Mouse (Mus musculus) limb, embryonic 14.5 days (tissue): Measurements from ENCODE around the gene Lrba. TPM values are rescaled to one million over a fixed set of nuclear protein-coding genes. Genes with fewer than 3 reads are reported as not detected.
A peak's percentile ranks its signal among the peaks of the same experiment; 100 is the strongest.

Experiments
- ATAC-seq: fragments of 200-750 bp; cut with Nextera tagmentation; 2 replicates; pipeline ENCODE4 v1.8.0; 2017; ENCODE audit warnings: low read depth, moderate number of reproducible peaks, moderate TSS enrichment; ENCODE audit not compliant: low FRiP score
- DNase-seq: peaks from one replicate; pipeline ENCODE4 v3.0.0-alpha.2; 2015; ENCODE audit warnings: low spot score
- H3K27ac ChIP-seq: fragments of 300-500 bp; sonication (generic); replicated peaks from 2 replicates; pipeline ENCODE4 v1.5.1; 2014; ENCODE audit warnings: low read depth, mild to moderate bottlenecking, low read length, moderate library complexity, mixed read lengths
- H3K27me3 ChIP-seq: fragments of 300-500 bp; sonication (generic); 2 replicates; pipeline ENCODE4 v1.6.1; 2014; ENCODE audit warnings: low read length, mixed read lengths; ENCODE audit not compliant: control insufficient read depth, insufficient read depth
- H3K36me3 ChIP-seq: fragments of 300-500 bp; sonication (generic); 2 replicates; pipeline ENCODE4 v1.6.1; 2014; ENCODE audit warnings: mild to moderate bottlenecking, low read length, moderate library complexity, mixed read lengths; ENCODE audit not compliant: control insufficient read depth, insufficient read depth
- H3K4me1 ChIP-seq: fragments of 300-500 bp; sonication (generic); 2 replicates; pipeline ENCODE4 v1.6.1; 2014; ENCODE audit warnings: antibody characterized with exemption, low read length, mixed read lengths; ENCODE audit not compliant: control insufficient read depth, insufficient read depth
- H3K4me2 ChIP-seq: fragments of 300-500 bp; sonication (generic); replicated peaks from 2 replicates; pipeline ENCODE4 v1.6.1; 2014; ENCODE audit warnings: low read depth, mild to moderate bottlenecking, low read length, moderate library complexity; ENCODE audit not compliant: severe bottlenecking
- H3K4me3 ChIP-seq: fragments of 300-500 bp; sonication (generic); replicated peaks from 2 replicates; pipeline ENCODE4 v1.5.1; 2014; ENCODE audit warnings: low read length
- H3K9ac ChIP-seq: fragments of 300-500 bp; sonication (generic); 2 replicates; pipeline ENCODE4 v1.6.1; 2014; ENCODE audit warnings: mild to moderate bottlenecking, low read depth, low read length, moderate library complexity; ENCODE audit not compliant: severe bottlenecking
- H3K9me3 ChIP-seq: fragments of 300-500 bp; sonication (generic); 2 replicates; pipeline ENCODE4 v1.6.1; 2016; ENCODE audit warnings: low read length; ENCODE audit not compliant: control insufficient read depth
- POLR2A ChIP-seq: fragments of 200-500 bp; IDR thresholded peaks from 2 replicates; pipeline ENCODE4 v1.8.0; 2012; ENCODE audit warnings: inconsistent platforms, mild to moderate bottlenecking, moderate library complexity, borderline replicate concordance; ENCODE audit not compliant: insufficient read depth, insufficient read length; ENCODE audit errors: extremely low read depth
- WGBS: fragments of 180-500 bp; shearing (Covaris S2); extraction: QIAGEN DNeasy Blood & Tissue Kit; methylation state at CpG from one replicate; pipeline ENCODE4 v1.1.7; 2014; 5-methylcytosine and 5-hydroxymethylcytosine counted together
- polyA plus RNA-seq, 2 experiments: library from polyadenylated mRNA; depleted of rRNA in 1 of 2; stranded (reverse) in 1 of 2; unstranded in 1 of 2; fragments of >200 nt; fragmentation: Nextera tagmentation in 1 of 2; extraction: Ambion mirVana in 1 of 2; gene quantifications; 2 replicates each; pipeline versions ENCODE4 v1.2.1 to v1.2.3; 2012 to 2014

Lrba gene
- polyA plus RNA-seq, 2 experiments = 8.9 to 13.6 TPM

- Histone ChIP-seq H3K4me1 (0 out of 2 replicates have a peak, but pooled peaks cover 3% of the 10 kb centered on the region), H3K27me3 (no peaks in the 10 kb centered on the region), H3K9ac (no peak overlapping the region), H3K27ac (no peak overlapping the region), H3K36me3 (no peaks in the 10 kb centered on the region), H3K4me3 (no peak overlapping the region), H3K4me2 (no peak overlapping the region), H3K9me3 (no peaks in the 10 kb centered on the region)
- 44% methylated on average over 4 of the region's 4 CpGs for WGBS
- DNase-seq (no peak), ATAC-seq (no peak)
- no peak for TF ChIP-seq POLR2A
Observed at GRCm38 (mm10) chr3:86739745-86740144, 515.3 kb downstream of the Lrba start.

DNA sequence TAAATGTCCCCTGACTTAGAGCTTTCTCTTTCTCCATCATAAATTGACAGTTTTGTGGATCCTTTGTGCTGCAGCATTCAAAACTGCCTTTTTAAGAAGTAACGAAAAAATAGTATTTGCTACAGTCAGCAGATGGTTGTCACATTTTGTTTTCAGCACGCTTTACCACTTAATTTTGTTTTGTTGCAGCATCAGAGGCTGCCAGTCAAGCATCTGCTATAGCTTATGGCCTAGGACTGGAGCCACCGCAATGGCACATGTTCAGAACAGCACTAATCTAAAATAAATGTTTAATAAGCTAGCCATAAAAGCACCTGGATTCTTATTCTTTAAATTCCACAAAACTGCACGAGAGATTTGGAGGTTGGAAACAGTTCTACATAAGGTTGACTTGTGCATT lies 520.9 kb downstream of the Lrba start:
- H3K4me3 ChIP-seq = no peak overlapping the region
- no peak overlapping the region for H3K4me2 ChIP-seq
- 24% methylated on average over 4 of the region's 4 CpGs for WGBS
- no peaks in the 10 kb centered on the region for H3K9me3 ChIP-seq
- H3K36me3 ChIP-seq = no peaks in the 10 kb centered on the region
- H3K27ac ChIP-seq = no peak overlapping the region
- TF ChIP-seq POLR2A = no peak
- no peak overlapping the region for H3K9ac ChIP-seq
- ATAC-seq (no peak), DNase-seq (peak; percentile 62)
- no peaks in the 10 kb centered on the region for H3K27me3 ChIP-seq
- H3K4me1 ChIP-seq = peaks cover 7% of the 10 kb centered on the region

DNA sequence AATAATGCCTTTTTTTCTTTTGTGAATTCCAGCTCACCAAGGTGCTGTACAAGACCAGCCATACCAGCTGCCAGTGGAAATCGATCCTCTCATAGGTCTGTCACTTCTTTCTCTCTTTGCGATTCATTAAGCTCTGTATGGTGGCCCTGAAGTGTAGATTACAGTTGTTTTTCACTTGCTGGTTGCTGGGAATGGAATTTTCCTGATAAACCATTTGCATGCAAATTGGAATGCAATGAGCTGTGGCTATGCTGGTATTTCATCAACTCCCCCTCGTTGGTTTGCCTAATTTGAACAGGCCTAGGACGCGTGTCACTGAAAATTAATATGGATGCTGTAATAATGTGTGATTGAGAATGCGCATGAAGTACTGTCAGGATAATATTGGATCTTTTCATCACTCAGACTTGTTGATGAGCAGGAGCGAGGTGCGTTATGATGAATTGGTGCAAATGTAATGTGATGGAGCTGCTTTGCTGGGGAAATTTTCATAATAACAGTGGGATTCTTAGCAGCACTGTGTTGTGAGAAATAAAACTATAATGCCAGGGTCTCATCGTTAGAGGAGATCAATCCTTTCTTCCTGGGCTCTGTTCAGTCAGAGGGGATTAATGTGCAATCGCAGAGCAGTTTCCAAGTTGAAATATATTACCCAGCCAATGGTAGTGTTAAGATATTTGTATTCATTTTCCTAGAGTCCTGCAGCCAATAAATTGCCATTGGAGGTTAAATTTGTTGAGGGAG lies 521.5 kb downstream of the Lrba start:
- H3K4me3 ChIP-seq = no peak overlapping the region
- no peak overlapping the region; the same call in 1 of the 2 replicates for H3K27ac ChIP-seq
- H3K9ac ChIP-seq = no peak overlapping the region
- no peak for TF ChIP-seq POLR2A
- DNase-seq (no peak), ATAC-seq (no peak)
- no peaks in the 10 kb centered on the region for H3K27me3 ChIP-seq
- peaks cover 7% of the 10 kb centered on the region for H3K4me1 ChIP-seq
- no peaks in the 10 kb centered on the region for H3K9me3 ChIP-seq
- H3K36me3 ChIP-seq = no peaks in the 10 kb centered on the region
- WGBS = 57% methylated on average over 10 of the region's 10 CpGs
- H3K4me2 ChIP-seq = peak overlapping the region; percentile 24; the same call in 1 of the 2 replicates

GRCm38 (mm10) chr3:86750652-86751051 lies 526.2 kb downstream of the Lrba start:
- Histone ChIP-seq H3K4me3 (no peak overlapping the region), H3K4me1 (peaks cover 16% of the 10 kb centered on the region), H3K27me3 (no peaks in the 10 kb centered on the region), H3K9me3 (no peaks in the 10 kb centered on the region), H3K27ac (no peak overlapping the region), H3K9ac (no peak overlapping the region), H3K36me3 (no peaks in the 10 kb centered on the region), H3K4me2 (no peak overlapping the region)
- ATAC-seq = no peak
- 34% methylated on average over 7 of the region's 7 CpGs for WGBS
- TF ChIP-seq POLR2A = no peak
- no peak for DNase-seq

- DNase-seq = no peak
- Histone ChIP-seq H3K4me1 (peaks cover 16% of the 10 kb centered on the region), H3K9me3 (no peaks in the 10 kb centered on the region), H3K4me2 (0 out of 2 replicates have a peak overlapping the region, but pooled peaks have one; percentile 6), H3K27me3 (no peaks in the 10 kb centered on the region), H3K36me3 (no peaks in the 10 kb centered on the region), H3K4me3 (no peak overlapping the region), H3K27ac (peak overlapping the region; percentile 67), H3K9ac (0 out of 2 replicates have a peak overlapping the region, but pooled peaks have one; percentile 34)
- ATAC-seq = no peak
- TF ChIP-seq POLR2A = no peak
- WGBS = 15% methylated on average over 6 of the region's 6 CpGs
Observed at GRCm38 (mm10) chr3:86754178-86754577, 529.7 kb downstream of the Lrba start.
